Mouse (Mus musculus): Measurements from ENCODE around the gene Atp8b5. TPM values are rescaled to one million over a fixed set of nuclear protein-coding genes. Genes with fewer than 3 reads are reported as not detected.

The Atp8b5 gene
- polyA plus RNA-seq, 2 experiments = 0.06 TPM; not detected in 1

DNA sequence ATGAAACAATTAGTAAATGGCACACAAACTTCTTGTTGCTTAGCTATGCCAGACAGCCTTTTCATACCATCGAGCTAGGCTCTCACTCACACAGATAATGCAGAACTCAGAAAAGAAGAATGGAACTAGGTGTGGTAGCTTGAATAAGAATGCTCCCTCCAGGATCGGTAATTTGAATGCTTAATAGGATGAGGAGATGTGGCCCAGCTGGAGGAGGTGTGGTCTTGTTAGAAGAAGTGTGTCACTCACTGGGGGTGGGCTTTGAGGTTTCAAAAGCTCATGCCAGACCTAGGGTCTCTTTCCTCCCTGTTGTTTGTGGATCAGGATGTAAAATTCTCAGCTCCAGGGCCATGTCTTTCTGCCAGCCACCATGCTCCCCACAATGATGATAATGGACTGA, 67.8 kb downstream of the Atp8b5 start:
- H3K36me3 ChIP-seq (replicated peaks; ENCODE audit: control insufficient read depth, insufficient read depth, low read depth) = no peaks in the 10 kb centered on the region
- ATAC-seq (ENCODE audit: insufficient read depth) (no peak), DNase-seq (ENCODE audit: low read depth in 3 of 3, low spot score in 3 of 3) (no peak)
- H3K9me3 ChIP-seq (ENCODE audit: control insufficient read depth, low read length) = no peaks in the 10 kb centered on the region
- 57% methylated on average over 2 of the region's 2 CpGs for WGBS (ENCODE audit: insufficient replicate concordance)
- no peak overlapping the region for H3K4me2 ChIP-seq (ENCODE audit: low read depth)
- no peak overlapping the region for H3K27ac ChIP-seq
- H3K4me1 ChIP-seq (replicated peaks; ENCODE audit: control insufficient read depth in 2 of 2, insufficient read depth in 2 of 2, low read length in 1 of 2) = no peaks in the 10 kb centered on the region
- no peak for TF ChIP-seq EP300 (IDR thresholded peaks at IDR 0.05; ENCODE audit: low read depth)
- no peak for TF ChIP-seq CTCF (IDR thresholded peaks at IDR 0.05; ENCODE audit: low read depth)
- no peak overlapping the region for H3K4me3 ChIP-seq (ENCODE audit: insufficient read depth in 1 of 2, low read depth in 2 of 2, low read length in 2 of 2)
- no peaks in the 10 kb centered on the region for H3K27me3 ChIP-seq (ENCODE audit: control insufficient read depth, insufficient read depth, low read length)
- no peak overlapping the region for H3K9ac ChIP-seq (replicated peaks)

GRCm38 (mm10) chr4:43336176-43336575, 69.2 kb downstream of the Atp8b5 start:
- H3K27me3 ChIP-seq (ENCODE audit: control insufficient read depth, insufficient read depth, low read length) = no peaks in the 10 kb centered on the region
- no peaks in the 10 kb centered on the region for H3K36me3 ChIP-seq (replicated peaks; ENCODE audit: control insufficient read depth, insufficient read depth, low read depth)
- no peak for TF ChIP-seq EP300 (IDR thresholded peaks at IDR 0.05; ENCODE audit: low read depth)
- no peak for TF ChIP-seq CTCF (IDR thresholded peaks at IDR 0.05; ENCODE audit: low read depth)
- H3K4me2 ChIP-seq (ENCODE audit: low read depth) = no peak overlapping the region
- DNase-seq (ENCODE audit: low read depth in 3 of 3, low spot score in 3 of 3) (no peak), ATAC-seq (ENCODE audit: insufficient read depth) (no peak)
- no peaks in the 10 kb centered on the region for H3K4me1 ChIP-seq (replicated peaks; ENCODE audit: control insufficient read depth in 2 of 2, insufficient read depth in 2 of 2, low read length in 1 of 2)
- H3K4me3 ChIP-seq (ENCODE audit: insufficient read depth in 1 of 2, low read depth in 2 of 2, low read length in 2 of 2) = no peak overlapping the region
- H3K9ac ChIP-seq (replicated peaks) = no peak overlapping the region
- H3K27ac ChIP-seq = no peak overlapping the region
- H3K9me3 ChIP-seq (ENCODE audit: control insufficient read depth, low read length) = no peaks in the 10 kb centered on the region

DNA sequence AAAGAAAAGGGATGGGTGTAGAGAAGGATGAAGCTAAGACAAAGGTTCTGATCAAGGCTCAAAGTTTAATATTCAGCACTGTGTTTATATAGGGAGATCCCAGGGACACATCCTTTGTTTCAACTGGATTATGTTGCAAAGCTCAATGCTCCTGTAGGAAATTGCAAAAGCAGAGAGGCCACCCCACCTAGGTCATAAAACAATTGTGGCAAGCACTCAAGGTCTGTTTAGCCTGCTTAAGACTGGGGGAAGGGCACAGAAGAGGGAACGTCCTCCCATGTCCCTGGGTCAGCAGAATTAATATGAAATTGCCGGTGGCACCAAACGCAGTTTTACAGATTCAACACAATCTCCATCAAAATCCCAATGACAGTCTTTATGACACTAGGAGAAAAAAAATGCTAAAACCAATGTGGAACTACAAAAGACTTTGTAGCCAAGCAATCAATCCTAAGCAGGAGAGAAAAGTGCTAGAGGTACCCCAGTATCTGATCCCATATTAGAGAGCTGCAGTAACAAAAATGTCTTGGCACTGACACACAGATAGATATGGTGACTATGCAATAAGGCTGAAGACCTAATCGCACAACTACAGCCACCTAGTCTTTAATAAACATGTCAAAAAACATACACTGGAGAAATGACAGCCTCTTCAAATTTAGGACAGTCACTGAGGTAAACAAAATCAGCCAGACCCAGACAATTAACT, 73.3 kb downstream of the Atp8b5 start:
- no peak for TF ChIP-seq EP300 (IDR thresholded peaks at IDR 0.05; ENCODE audit: low read depth)
- no peak for TF ChIP-seq CTCF (IDR thresholded peaks at IDR 0.05; ENCODE audit: low read depth)
- Histone ChIP-seq H3K9me3 (ENCODE audit: control insufficient read depth, low read length) (no peaks in the 10 kb centered on the region), H3K27ac (no peak overlapping the region), H3K4me3 (ENCODE audit: insufficient read depth in 1 of 2, low read depth in 2 of 2, low read length in 2 of 2) (no peak overlapping the region), H3K27me3 (ENCODE audit: control insufficient read depth, insufficient read depth, low read length) (no peaks in the 10 kb centered on the region), H3K4me1 (replicated peaks; ENCODE audit: control insufficient read depth in 2 of 2, insufficient read depth in 2 of 2, low read length in 1 of 2) (no peaks in the 10 kb centered on the region), H3K36me3 (replicated peaks; ENCODE audit: control insufficient read depth, insufficient read depth, low read depth) (no peaks in the 10 kb centered on the region), H3K9ac (replicated peaks) (no peak overlapping the region), H3K4me2 (ENCODE audit: low read depth) (no peak overlapping the region)
- 67% methylated on average over 4 of the region's 4 CpGs for WGBS (ENCODE audit: insufficient replicate concordance)
- no peak for ATAC-seq (ENCODE audit: insufficient read depth)
- no peak for DNase-seq (ENCODE audit: low read depth in 3 of 3, low spot score in 3 of 3)

DNA sequence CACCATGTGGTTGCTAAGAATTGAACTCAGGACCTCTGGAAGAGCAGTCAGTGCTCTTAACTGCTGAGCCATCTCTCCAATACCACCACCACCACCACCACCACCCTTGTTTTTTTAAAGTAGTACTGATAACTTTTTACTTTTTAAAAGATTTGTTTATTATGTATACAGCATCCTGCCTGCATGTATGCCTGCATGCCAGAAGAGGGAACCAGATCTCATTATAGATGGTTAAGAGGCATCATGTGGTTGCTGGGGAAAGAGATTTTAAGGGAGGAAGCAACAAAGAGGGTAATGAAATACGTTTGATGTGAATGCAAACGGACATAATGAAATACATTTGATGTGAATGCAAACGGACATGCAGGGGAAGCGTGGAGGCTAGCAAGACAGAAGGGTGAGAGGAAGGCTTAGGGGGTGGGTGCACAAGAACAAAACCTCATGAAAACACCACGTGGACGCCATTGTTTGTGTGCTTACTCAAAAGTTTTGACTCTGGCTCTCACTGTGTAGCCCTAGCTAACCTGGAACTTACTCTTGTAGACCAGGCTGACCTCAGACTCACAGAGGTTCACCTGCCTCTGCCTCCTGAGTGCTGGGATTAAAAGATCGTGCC, 74.4 kb downstream of the Atp8b5 start:
- Histone ChIP-seq H3K9ac (replicated peaks) (no peak overlapping the region), H3K4me1 (replicated peaks; ENCODE audit: control insufficient read depth in 2 of 2, insufficient read depth in 2 of 2, low read length in 1 of 2) (no peaks in the 10 kb centered on the region), H3K4me3 (ENCODE audit: insufficient read depth in 1 of 2, low read depth in 2 of 2, low read length in 2 of 2) (no peak overlapping the region), H3K4me2 (ENCODE audit: low read depth) (no peak overlapping the region), H3K36me3 (replicated peaks; ENCODE audit: control insufficient read depth, insufficient read depth, low read depth) (no peaks in the 10 kb centered on the region), H3K27me3 (ENCODE audit: control insufficient read depth, insufficient read depth, low read length) (no peaks in the 10 kb centered on the region), H3K9me3 (ENCODE audit: control insufficient read depth, low read length) (no peaks in the 10 kb centered on the region), H3K27ac (no peak overlapping the region)
- no peak for DNase-seq (ENCODE audit: low read depth in 3 of 3, low spot score in 3 of 3)
- no peak for ATAC-seq (ENCODE audit: insufficient read depth)
- WGBS (ENCODE audit: insufficient replicate concordance) = 59% methylated on average over 7 of the region's 7 CpGs
- no peak for TF ChIP-seq CTCF (IDR thresholded peaks at IDR 0.05; ENCODE audit: low read depth)
- no peak for TF ChIP-seq EP300 (IDR thresholded peaks at IDR 0.05; ENCODE audit: low read depth)

GRCm38 (mm10) chr4:43342443-43342842, 75.5 kb downstream of the Atp8b5 start:
- H3K4me2 ChIP-seq (ENCODE audit: low read depth) = no peak overlapping the region
- TF ChIP-seq CTCF (IDR thresholded peaks at IDR 0.05; ENCODE audit: low read depth) (no peak), EP300 (IDR thresholded peaks at IDR 0.05; ENCODE audit: low read depth) (no peak)
- no peak overlapping the region for H3K9ac ChIP-seq (replicated peaks)
- H3K4me3 ChIP-seq (ENCODE audit: insufficient read depth in 1 of 2, low read depth in 2 of 2, low read length in 2 of 2) = no peak overlapping the region
- no peaks in the 10 kb centered on the region for H3K9me3 ChIP-seq (ENCODE audit: control insufficient read depth, low read length)
- WGBS (ENCODE audit: insufficient replicate concordance) = 76% methylated on average over 10 of the region's 10 CpGs
- no peak for ATAC-seq (ENCODE audit: insufficient read depth)
- H3K4me1 ChIP-seq (replicated peaks; ENCODE audit: control insufficient read depth in 2 of 2, insufficient read depth in 2 of 2, low read length in 1 of 2) = no peaks in the 10 kb centered on the region
- DNase-seq (ENCODE audit: low read depth in 3 of 3, low spot score in 3 of 3) = no peak
- no peaks in the 10 kb centered on the region for H3K36me3 ChIP-seq (replicated peaks; ENCODE audit: control insufficient read depth, insufficient read depth, low read depth)
- no peak overlapping the region for H3K27ac ChIP-seq
- no peaks in the 10 kb centered on the region for H3K27me3 ChIP-seq (ENCODE audit: control insufficient read depth, insufficient read depth, low read length)

Measured in liver, embryonic 14.5 days (tissue).